Mouse (Mus musculus) spleen, postnatal 10 days (tissue): ENCODE data around the gene Pgap2.
A peak's percentile ranks its signal among the peaks of the same experiment; 100 is the strongest.

Experiments
- DNase-seq, 2 experiments: peaks; one replicate each; pipeline ENCODE4 v3.0.0; 2021 to 2022; ENCODE audit warnings: low spot score in 2 of 2

The Pgap2 gene

DNA sequence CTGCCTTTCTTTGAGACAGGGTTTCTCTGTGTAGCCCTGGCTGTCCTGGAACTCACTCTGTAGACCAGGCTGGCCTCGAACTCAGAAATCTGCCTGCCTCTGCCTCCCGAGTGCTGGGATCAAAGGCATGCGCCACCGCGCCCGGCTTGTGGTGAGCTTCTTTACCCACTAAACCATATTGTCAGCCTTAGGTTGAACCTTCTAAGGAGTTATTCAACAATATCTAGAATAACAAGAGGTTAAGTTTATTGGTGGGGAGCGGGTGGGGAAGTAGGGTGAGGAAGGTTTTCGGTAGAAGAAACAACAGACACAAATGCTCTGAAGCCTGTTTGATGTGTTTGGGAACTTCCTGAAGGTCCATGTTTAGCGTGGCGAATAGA is 56.0 kb downstream of the Pgap2 start:
- peak in 1 of 2 experiments; percentile 25 for DNase-seq

- DNase-seq, result peak; percentile 73 to 78
These were observed 56.5 kb downstream of the Pgap2 start for GRCm38 (mm10) chr7:102266401-102267042.

DNA sequence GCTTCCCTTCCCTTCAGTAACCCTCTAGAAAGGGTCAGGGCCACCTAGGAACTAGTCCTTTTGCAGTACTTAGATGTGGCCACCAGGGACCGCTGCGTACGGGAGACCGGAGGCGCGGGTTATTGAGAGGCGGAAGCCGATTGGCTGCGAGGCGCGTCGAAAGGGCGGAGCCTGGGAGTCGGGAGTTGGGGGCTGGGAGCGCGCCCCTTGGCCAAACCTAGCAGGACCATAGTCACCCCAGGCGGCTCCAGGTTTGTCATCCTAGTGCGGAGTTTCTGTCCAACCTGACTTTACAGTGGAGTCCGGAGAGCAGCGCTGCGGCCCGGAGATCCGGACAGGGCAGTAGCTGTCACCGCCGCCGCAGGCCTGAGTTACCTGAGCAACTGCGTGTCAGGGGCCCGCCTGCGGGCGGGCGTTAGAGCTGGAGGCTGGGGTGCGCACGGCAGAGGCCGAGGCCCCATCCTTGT is 57.1 kb downstream of the Pgap2 start:
- DNase-seq, result peak; percentile 98

DNA sequence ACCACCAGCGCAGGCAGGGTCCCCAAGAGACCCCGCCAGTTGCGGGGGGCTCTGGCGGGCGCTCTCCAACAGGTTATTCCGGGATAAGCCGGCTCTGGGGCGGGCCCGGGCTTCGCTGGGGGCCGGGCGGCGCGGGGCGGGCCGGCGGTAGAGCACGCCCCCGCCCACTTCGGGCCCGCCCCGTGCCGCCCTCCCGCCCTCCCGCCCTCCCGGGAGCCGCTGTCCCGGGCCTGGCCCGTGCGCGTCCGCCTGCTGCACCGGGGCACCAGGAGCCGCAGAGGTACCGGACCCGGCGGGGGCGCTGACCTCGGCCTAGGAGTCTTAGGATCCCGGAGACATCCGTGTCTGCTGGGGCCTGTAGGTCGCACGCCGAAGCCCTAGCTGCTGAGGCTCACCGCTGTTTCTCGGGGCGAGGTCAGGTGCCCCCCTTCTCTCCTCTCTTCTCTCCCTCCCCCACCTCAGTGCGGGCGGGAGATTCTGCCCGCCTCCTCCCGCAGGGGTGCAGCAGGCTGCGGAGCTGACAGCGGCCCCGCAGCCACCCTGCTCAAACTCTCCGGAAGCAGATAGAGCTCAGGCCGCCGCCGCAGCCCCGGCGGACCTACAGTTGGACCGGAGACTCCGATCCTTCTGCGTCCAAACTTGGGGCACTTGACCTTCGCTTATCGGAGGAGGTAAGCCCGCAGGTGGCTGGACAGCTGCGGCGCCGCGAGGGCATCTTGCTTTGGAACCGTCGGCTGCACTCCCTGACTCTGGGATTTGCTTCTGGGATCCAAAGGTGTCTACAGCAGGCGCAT is 57.8 kb downstream of the Pgap2 start, which contains the start of gene Stim1:
TSS of gene Stim1 (plus strand) at position 206 of the 794 bp plus-strand sequence.
- peak; percentile 78 to 85 for DNase-seq

DNA sequence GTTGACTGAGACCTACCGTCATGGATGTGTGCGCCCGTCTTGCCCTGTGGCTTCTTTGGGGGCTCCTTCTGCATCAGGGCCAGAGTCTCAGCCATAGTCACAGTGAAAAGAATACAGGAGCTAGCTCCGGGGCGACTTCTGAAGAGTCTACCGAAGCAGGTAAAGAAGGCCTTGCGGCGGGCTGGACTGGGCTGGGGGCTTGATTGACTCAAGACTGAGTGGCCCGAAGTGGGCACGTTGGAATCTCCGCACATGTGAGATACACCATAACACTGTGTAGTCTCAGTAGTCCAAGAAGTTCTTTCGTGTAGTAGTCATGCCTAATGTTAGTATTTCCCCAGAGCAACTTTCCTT is 58.4 kb downstream of the Pgap2 start:
- no peak for DNase-seq

- DNase-seq, result no peak
These were observed 62.5 kb downstream of the Pgap2 start for GRCm38 (mm10) chr7:102272422-102272948.

GRCm38 (mm10) chr7:102281403-102281802 is 71.4 kb downstream of the Pgap2 start:
- DNase-seq, result no peak

DNA sequence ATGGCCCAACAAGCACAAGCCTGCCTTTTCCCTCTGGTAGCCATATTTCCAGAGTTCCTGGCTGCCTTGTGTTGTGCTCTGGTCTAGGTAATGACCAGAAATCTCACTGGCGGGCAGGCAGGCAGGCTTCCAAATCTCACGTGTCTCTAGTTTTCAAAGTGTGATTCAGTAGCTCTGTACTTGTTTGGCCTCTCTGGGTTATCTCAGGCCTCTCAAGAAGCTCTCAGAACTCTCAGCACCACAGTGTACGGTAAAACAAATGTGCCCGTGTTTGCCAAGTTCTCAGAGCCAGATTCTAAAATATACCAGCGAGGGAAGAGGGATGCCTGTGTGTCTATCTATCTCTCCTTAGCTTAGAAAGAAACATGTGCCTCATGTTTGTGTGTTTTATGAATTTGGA is 72.3 kb downstream of the Pgap2 start:
- no peak for DNase-seq
